Mouse (Mus musculus) limb, embryonic 14.5 days (tissue): ENCODE results near the gene Atraid. TPM values are rescaled to one million over a fixed set of nuclear protein-coding genes. Genes with fewer than 3 reads are reported as not detected.

Experiments used
- ATAC-seq: fragments of 200-750 bp; cut with Nextera tagmentation; 2 replicates; pipeline ENCODE4 v1.8.0; 2017; ENCODE audit warnings: low read depth, moderate number of reproducible peaks, moderate TSS enrichment; ENCODE audit not compliant: low FRiP score
- DNase-seq: peaks from one replicate; pipeline ENCODE4 v3.0.0-alpha.2; 2015; ENCODE audit warnings: low spot score
- H3K27ac ChIP-seq: fragments of 300-500 bp; sonication (generic); replicated peaks from 2 replicates; pipeline ENCODE4 v1.5.1; 2014; ENCODE audit warnings: low read depth, mild to moderate bottlenecking, low read length, moderate library complexity, mixed read lengths
- H3K27me3 ChIP-seq: fragments of 300-500 bp; sonication (generic); 2 replicates; pipeline ENCODE4 v1.6.1; 2014; ENCODE audit warnings: low read length, mixed read lengths; ENCODE audit not compliant: control insufficient read depth, insufficient read depth
- H3K36me3 ChIP-seq: fragments of 300-500 bp; sonication (generic); 2 replicates; pipeline ENCODE4 v1.6.1; 2014; ENCODE audit warnings: mild to moderate bottlenecking, low read length, moderate library complexity, mixed read lengths; ENCODE audit not compliant: control insufficient read depth, insufficient read depth
- H3K4me1 ChIP-seq: fragments of 300-500 bp; sonication (generic); 2 replicates; pipeline ENCODE4 v1.6.1; 2014; ENCODE audit warnings: antibody characterized with exemption, low read length, mixed read lengths; ENCODE audit not compliant: control insufficient read depth, insufficient read depth
- H3K4me2 ChIP-seq: fragments of 300-500 bp; sonication (generic); replicated peaks from 2 replicates; pipeline ENCODE4 v1.6.1; 2014; ENCODE audit warnings: low read depth, mild to moderate bottlenecking, low read length, moderate library complexity; ENCODE audit not compliant: severe bottlenecking
- H3K4me3 ChIP-seq: fragments of 300-500 bp; sonication (generic); replicated peaks from 2 replicates; pipeline ENCODE4 v1.5.1; 2014; ENCODE audit warnings: low read length
- H3K9ac ChIP-seq: fragments of 300-500 bp; sonication (generic); 2 replicates; pipeline ENCODE4 v1.6.1; 2014; ENCODE audit warnings: mild to moderate bottlenecking, low read depth, low read length, moderate library complexity; ENCODE audit not compliant: severe bottlenecking
- H3K9me3 ChIP-seq: fragments of 300-500 bp; sonication (generic); 2 replicates; pipeline ENCODE4 v1.6.1; 2016; ENCODE audit warnings: low read length; ENCODE audit not compliant: control insufficient read depth
- POLR2A ChIP-seq: fragments of 200-500 bp; IDR thresholded peaks from 2 replicates; pipeline ENCODE4 v1.8.0; 2012; ENCODE audit warnings: inconsistent platforms, mild to moderate bottlenecking, moderate library complexity, borderline replicate concordance; ENCODE audit not compliant: insufficient read depth, insufficient read length; ENCODE audit errors: extremely low read depth
- WGBS: fragments of 180-500 bp; shearing (Covaris S2); extraction: QIAGEN DNeasy Blood & Tissue Kit; methylation state at CpG from one replicate; pipeline ENCODE4 v1.1.7; 2014; 5-methylcytosine and 5-hydroxymethylcytosine counted together
- polyA plus RNA-seq, 2 experiments: library from polyadenylated mRNA; depleted of rRNA in 1 of 2; stranded (reverse) in 1 of 2; unstranded in 1 of 2; fragments of >200 nt; fragmentation: Nextera tagmentation in 1 of 2; extraction: Ambion mirVana in 1 of 2; gene quantifications; 2 replicates each; pipeline versions ENCODE4 v1.2.1 to v1.2.3; 2012 to 2014

Atraid gene
- polyA plus RNA-seq, 2 experiments, result 134 to 190 TPM

DNA sequence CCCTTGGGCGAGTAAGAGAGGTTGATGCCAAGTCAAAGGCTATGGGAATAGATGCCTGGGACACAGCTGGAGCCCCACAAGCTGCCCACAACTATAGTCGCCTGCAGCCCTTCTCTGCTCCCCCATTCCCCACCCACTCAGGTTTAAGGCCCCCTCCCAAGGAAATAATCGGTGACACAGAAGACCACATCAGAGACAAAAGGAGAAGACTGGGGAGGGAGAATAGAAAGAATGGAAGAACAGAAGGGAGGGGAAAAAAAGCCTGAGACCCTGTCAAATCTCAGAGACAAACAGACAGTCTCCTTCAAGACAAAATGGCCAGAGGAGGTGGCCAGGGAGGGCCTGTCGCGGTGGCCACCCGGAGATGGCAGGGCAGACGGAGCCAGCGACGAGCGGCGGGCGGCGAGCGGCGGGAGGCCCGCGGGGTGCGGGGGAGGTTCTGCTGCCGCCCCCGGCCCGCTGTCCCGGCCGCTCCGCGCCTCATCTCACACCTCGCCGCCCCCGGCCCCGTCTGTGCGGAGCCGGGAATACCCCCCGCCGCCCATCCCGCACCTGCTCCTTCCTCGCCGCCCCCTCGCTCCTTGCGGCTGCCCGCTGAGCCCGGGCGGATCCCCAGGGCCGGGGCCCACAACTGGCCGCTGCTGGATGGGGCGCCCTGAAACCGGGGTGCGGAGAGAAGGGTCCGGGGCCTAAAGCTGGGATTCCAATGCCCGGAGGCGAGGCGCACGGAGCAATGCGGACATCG lies 44.3 kb downstream of the Atraid start:
- peak overlapping the region; percentile 67 for H3K4me2 ChIP-seq
- DNase-seq, result no peak
- no peaks in the 10 kb centered on the region for H3K36me3 ChIP-seq
- no peak for TF ChIP-seq POLR2A
- H3K9ac ChIP-seq, result peak overlapping the region; percentile 44; the same call in 1 of the 2 replicates
- H3K27ac ChIP-seq, result no peak overlapping the region
- peaks cover 85% of the 10 kb centered on the region for H3K27me3 ChIP-seq
- no peaks in the 10 kb centered on the region for H3K9me3 ChIP-seq
- ATAC-seq, result no peak
- peak overlapping the region; percentile 41 for H3K4me3 ChIP-seq
- peaks cover 3% of the 10 kb centered on the region; the same call in 1 of the 2 replicates for H3K4me1 ChIP-seq
- 3% methylated on average over 14 of the region's 53 CpGs for WGBS

- ATAC-seq, result peak; percentile 53; the same call in 1 of the 2 replicates
- Histone ChIP-seq H3K36me3 (no peaks in the 10 kb centered on the region), H3K27ac (no peak overlapping the region), H3K4me3 (peak overlapping the region; percentile 41), H3K4me2 (peak overlapping the region; percentile 67), H3K9ac (peak overlapping the region; percentile 44; the same call in 1 of the 2 replicates), H3K4me1 (peaks cover 3% of the 10 kb centered on the region; the same call in 1 of the 2 replicates), H3K9me3 (no peaks in the 10 kb centered on the region), H3K27me3 (peaks cover 88% of the 10 kb centered on the region)
- DNase-seq, result no peak
- 1% methylated on average over 36 of the region's 54 CpGs for WGBS
- no peak for TF ChIP-seq POLR2A
These were observed 45.3 kb downstream of the Atraid start for GRCm38 (mm10) chr5:31093151-31094041.

GRCm38 (mm10) chr5:31094100-31094798 lies 46.1 kb downstream of the Atraid start:
- no peak for TF ChIP-seq POLR2A
- Histone ChIP-seq H3K36me3 (no peaks in the 10 kb centered on the region), H3K9ac (no peak overlapping the region), H3K27me3 (peaks cover 84% of the 10 kb centered on the region), H3K9me3 (no peaks in the 10 kb centered on the region), H3K4me2 (peak overlapping the region; percentile 29; the same call in 1 of the 2 replicates), H3K27ac (no peak overlapping the region), H3K4me3 (peak overlapping the region; percentile 18), H3K4me1 (peaks cover 3% of the 10 kb centered on the region; the same call in 1 of the 2 replicates)
- no peak for DNase-seq
- ATAC-seq, result no peak
- 2% methylated on average over 28 of the region's 29 CpGs for WGBS

- under 1% methylated on average over 57 of the region's 59 CpGs for WGBS
- Histone ChIP-seq H3K9ac (no peak overlapping the region), H3K36me3 (no peaks in the 10 kb centered on the region), H3K27ac (no peak overlapping the region), H3K4me1 (peaks cover 3% of the 10 kb centered on the region; the same call in 1 of the 2 replicates), H3K4me2 (peak overlapping the region; percentile 29), H3K27me3 (peaks cover 77% of the 10 kb centered on the region), H3K4me3 (peak overlapping the region; percentile 18), H3K9me3 (no peaks in the 10 kb centered on the region)
- ATAC-seq (no peak), DNase-seq (peak; percentile 30)
- no peak for TF ChIP-seq POLR2A
These were observed 46.9 kb downstream of the Atraid start for GRCm38 (mm10) chr5:31094799-31095691.
